Mouse (Mus musculus) cerebral cortex, adult 2 months (tissue): ENCODE measurements around the gene Parm1.

Source experiments
- WGBS: fragments of 180-500 bp; shearing (Covaris S2); methylation state at CpG from one replicate; pipeline ENCODE4 v1.1.7; 2018; 5-methylcytosine and 5-hydroxymethylcytosine counted together

Parm1 gene

DNA sequence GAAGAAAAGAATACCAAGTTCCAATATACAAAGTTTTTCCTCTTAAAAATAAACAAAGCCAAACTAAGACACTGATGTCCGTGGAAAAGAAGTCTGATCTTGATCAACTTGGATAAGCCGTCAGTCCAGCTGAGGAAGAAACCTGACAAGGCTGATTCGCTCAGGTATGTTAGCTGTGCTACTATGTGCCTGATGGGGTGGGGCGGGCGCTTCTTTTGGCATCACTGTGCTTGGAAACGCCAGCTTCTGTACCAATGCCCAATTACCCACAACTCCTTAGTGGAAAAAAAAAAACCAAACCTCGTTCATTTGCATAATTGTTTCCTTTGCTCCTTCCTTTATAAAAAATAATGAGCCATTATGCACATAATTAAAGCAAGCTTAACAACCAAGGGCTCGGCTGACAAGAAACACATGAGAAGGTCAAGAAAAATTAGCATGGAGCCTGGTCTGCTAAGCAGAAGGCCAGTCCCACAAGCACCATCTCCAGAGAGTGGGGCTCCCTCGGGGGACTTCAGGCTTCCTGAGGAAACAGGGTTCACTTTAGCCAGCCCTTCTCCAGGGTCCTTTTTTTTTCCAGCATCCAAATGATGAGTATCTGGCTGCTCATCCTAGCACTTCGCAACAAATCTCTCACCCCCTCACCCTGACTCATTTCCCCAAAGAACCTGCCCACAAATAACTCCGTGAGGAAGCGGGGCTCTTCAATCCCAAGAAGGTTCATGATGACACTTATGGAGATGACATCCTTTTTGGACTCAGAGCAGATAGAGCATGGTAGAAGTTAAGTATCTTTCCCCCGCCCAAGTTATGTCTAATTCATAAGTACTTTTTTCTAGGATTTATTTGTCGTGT is 135.9 kb downstream of the Parm1 start:
- WGBS, result 39% methylated on average over 14 of the region's 14 CpGs

DNA sequence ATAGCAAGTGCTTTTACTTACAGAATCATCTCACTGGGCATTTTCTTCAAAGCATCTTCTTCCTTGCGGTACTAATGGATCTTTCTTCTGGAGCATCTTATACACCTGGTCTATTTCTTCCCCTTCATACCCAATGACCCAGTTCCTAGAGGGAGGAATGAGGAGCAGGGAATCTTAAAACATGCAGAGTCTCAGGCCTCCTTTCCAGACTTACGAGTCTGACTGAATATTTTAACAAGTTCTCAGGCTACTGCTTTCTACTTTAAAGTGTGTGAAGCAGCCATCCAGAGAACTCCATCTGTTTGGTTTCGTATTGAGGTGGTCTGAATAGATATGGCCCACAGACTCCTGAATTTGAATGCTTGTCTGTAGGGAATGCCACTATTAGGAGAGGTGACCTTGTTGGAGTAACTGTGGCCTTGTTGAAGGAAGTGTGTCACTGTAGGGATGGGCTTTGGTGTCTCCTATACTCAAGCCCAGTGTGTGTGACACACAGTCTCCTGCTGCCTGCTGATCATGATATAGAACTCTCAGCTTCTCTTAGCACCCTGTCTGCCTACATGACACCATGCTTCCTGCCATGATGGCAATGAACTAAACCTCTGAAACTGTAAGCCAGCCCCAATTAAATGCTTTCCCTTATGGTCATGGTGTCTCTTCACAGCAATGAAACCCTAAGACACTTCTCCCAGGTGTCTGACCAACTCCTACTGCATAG is 137.1 kb downstream of the Parm1 start:
- 56% methylated on average over 3 of the region's 3 CpGs for WGBS

DNA sequence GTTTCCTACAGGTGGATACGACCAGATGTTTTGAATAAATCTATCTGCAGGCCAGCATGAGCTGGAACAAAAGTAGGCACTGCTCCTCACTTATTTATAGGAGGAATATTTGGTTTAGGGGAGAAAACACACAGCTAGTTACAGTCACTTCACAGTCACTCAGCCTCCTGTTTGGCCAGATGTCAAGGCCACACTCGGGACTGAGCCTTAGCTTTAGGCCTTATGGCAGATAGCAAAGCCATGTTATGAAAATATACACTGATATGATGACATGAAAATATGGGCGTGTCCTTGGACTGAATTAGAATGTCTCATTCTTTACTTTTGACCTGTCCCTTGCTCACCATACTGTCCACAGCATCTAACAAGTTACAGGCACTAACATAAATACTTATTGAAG is 137.8 kb downstream of the Parm1 start:
- 72% methylated on average over 3 of the region's 3 CpGs for WGBS

DNA sequence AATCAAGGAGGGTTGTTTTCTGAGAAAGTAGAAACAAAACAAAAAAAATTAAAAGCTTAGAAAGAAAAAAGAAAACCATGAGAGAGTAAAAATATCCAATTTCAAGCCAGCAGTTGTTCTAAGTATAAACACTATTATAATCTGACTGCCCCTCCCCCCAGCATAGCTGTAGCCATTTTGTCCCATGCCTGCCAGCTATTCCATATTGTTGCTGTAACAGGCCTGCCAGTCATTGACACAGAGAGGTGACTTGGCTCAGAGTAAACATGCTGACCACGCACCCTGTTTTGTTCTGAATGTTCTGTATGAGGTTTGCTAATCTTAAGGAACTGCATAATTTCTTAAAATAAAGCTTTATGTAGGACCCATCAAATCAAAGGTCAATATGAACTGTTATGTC is 145.3 kb downstream of the Parm1 start:
- 75% methylated on average over 1 of the region's 1 CpGs for WGBS

DNA sequence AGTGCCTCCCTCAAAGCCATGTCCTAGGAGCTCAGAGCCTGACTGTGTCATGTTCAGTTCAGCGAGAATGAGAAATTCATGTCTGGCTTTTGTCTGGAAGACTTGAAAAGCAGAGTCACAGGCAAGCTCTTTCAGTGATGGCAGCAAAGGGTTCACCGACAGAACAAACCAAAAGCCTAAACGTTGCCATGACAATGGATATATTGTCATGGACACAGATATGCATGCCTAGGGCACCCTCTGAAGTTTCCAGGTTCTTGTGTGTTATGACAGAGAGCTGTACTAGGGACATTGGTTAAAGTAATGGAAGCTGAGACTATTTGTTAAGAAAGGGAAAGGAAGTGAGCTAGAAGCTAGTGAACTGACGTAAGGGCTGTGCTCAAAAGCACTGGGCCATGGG is 149.7 kb downstream of the Parm1 start:
- WGBS, result 73% methylated on average over 4 of the region's 4 CpGs

DNA sequence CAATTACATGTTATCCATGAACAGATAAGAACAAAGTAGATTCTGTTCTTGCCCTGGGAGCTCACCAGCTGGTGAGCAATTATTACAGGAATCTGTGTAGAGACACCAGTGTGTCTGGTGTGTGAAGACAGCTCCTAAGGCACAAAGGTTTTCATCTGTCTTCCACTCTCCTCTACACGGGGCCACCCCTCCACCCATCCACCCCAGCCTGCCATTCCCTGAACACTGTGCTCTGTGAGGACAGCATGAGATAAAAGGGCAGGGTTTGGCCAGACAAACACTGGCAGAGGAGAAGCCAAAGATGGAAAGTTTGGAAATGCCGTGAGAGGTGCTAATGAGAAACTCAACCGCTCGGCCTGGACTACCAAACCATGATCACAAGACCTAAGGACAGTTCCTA is 151.8 kb downstream of the Parm1 start:
- 81% methylated on average over 4 of the region's 4 CpGs for WGBS
